Mouse (Mus musculus) liver, postnatal 0 days (tissue): ENCODE data around the gene Rai2.

Experiments
- CTCF ChIP-seq: sonication (generic); IDR thresholded peaks from 2 replicates; pipeline ENCODE4 v1.5.1; 2016; ENCODE audit warnings: antibody characterized with exemption, low read depth
- EP300 ChIP-seq: IDR thresholded peaks from 2 replicates; pipeline ENCODE4 v1.6.1; 2016; ENCODE audit warnings: antibody characterized with exemption, low read depth, mild to moderate bottlenecking

GRCm38 (mm10) chrX:161721082-161721481, 4.2 kb downstream of the Rai2 start:
- TF ChIP-seq CTCF (no peak), EP300 (no peak)
